In genomic region chr17:56506417-56507065, GRCm38 (mm10) we compare ENCODE assay signal across 10 mouse cellular contexts. TPM values are rescaled to one million over a fixed set of nuclear protein-coding genes. Genes with fewer than 3 reads are reported as not detected.
DNase-seq lines count a peak whose midpoint lies in the region; ATAC-seq lines count a peak whose summit lies in the region.
"Had no signal": no experiment of that assay in that cellular context is flagged by ENCODE, and none has a peak within 500 bp of the region (broad histone marks: within the 10 kb centered on the region; RNA-seq: fewer than 3 reads in every experiment).

No protein-coding gene starts in this region.

- peak overlapping the region; percentile 83 for H3K9ac ChIP-seq in embryonic facial prominence, embryonic 13.5 days
- peak overlapping the region; percentile 82 for H3K9ac ChIP-seq in hindbrain, embryonic 15.5 days
- H3K9ac ChIP-seq in midbrain, embryonic 16.5 days (ENCODE audit: low read depth, low read length), result peak overlapping the region; percentile 96

- H3K36me3 ChIP-seq in embryonic facial prominence, embryonic 13.5 days, result no peaks in the 10 kb centered on the region
- no peaks in the 10 kb centered on the region for H3K36me3 ChIP-seq in hindbrain, embryonic 15.5 days
- H3K36me3 ChIP-seq in midbrain, embryonic 16.5 days (ENCODE audit: control insufficient read depth, insufficient read depth, low read length), result no peaks in the 10 kb centered on the region

- H3K27ac ChIP-seq in embryonic facial prominence, embryonic 13.5 days, result no peak overlapping the region
- H3K27ac ChIP-seq in hindbrain, embryonic 15.5 days (replicated peaks), result peak overlapping the region; percentile 98
- H3K27ac ChIP-seq in midbrain, embryonic 16.5 days (ENCODE audit: low read length), result peak overlapping the region; percentile 99

- H3K4me1 ChIP-seq in embryonic facial prominence, embryonic 13.5 days, result peaks cover 32% of the 10 kb centered on the region
- H3K4me1 ChIP-seq in hindbrain, embryonic 15.5 days (replicated peaks), result peaks cover 51% of the 10 kb centered on the region
- H3K4me1 ChIP-seq in midbrain, embryonic 16.5 days (ENCODE audit: control insufficient read depth, insufficient read depth, low read length), result peaks cover 16% of the 10 kb centered on the region

- WGBS in embryonic facial prominence, embryonic 13.5 days, result 53% methylated on average over 15 of the region's 15 CpGs
- 56% methylated on average over 15 of the region's 15 CpGs for WGBS in hindbrain, embryonic 15.5 days
- WGBS in midbrain, embryonic 16.5 days, result 64% methylated on average over 15 of the region's 15 CpGs

- DNase-seq in layer of hippocampus, postnatal 14 days (ENCODE audit: low spot score in 2 of 2), result peak; percentile 7 to 18
- DNase-seq in layer of hippocampus, adult 8-10 months (ENCODE audit: low spot score in 2 of 2), result no peak
- DNase-seq in embryo, embryonic 10.5 days (ENCODE audit: low spot score), result no peak
- DNase-seq in B cell, adult 2 months, result no peak
- DNase-seq in yolk sac, embryonic 10.5 days (ENCODE audit: low spot score), result no peak

- 0 out of 2 replicates have a peak, but pooled peaks cover 4% of the 10 kb centered on the region for H3K9me3 ChIP-seq in embryonic facial prominence, embryonic 13.5 days
- no peaks in the 10 kb centered on the region for H3K9me3 ChIP-seq in hindbrain, embryonic 15.5 days
- no peaks in the 10 kb centered on the region for H3K9me3 ChIP-seq in midbrain, embryonic 16.5 days (replicated peaks; ENCODE audit: control insufficient read depth, low read length, poor library complexity, severe bottlenecking)

- H3K27me3 ChIP-seq in embryonic facial prominence, embryonic 13.5 days, result peaks cover 32% of the 10 kb centered on the region
- peaks cover 15% of the 10 kb centered on the region for H3K27me3 ChIP-seq in hindbrain, embryonic 15.5 days
- H3K27me3 ChIP-seq in midbrain, embryonic 16.5 days (ENCODE audit: control insufficient read depth, insufficient read depth, low read depth, low read length), result peaks cover 15% of the 10 kb centered on the region

- peak overlapping the region; percentile 95 for H3K4me2 ChIP-seq in embryonic facial prominence, embryonic 13.5 days
- peak overlapping the region; percentile 98 for H3K4me2 ChIP-seq in hindbrain, embryonic 15.5 days
- H3K4me2 ChIP-seq in midbrain, embryonic 16.5 days (ENCODE audit: low read length), result peak overlapping the region; percentile 99

- peak overlapping the region; percentile 60 for H3K4me3 ChIP-seq in embryonic facial prominence, embryonic 13.5 days
- peak overlapping the region; percentile 58 for H3K4me3 ChIP-seq in hindbrain, embryonic 15.5 days
- peak overlapping the region; percentile 64 for H3K4me3 ChIP-seq in midbrain, embryonic 16.5 days (ENCODE audit: low read depth, low read length)

- ATAC-seq in embryonic facial prominence, embryonic 13.5 days (ENCODE audit: insufficient number of reproducible peaks, insufficient read depth, low FRiP score, low TSS enrichment, low read depth), result no peak
- ATAC-seq in hindbrain, embryonic 15.5 days (ENCODE audit: low FRiP score, low read depth), result no peak
- ATAC-seq in midbrain, embryonic 16.5 days, result no peak

RNA-seq across cellular contexts. Expression of gene Znrf4, which starts 5.7 kb away (rescaled TPM):
- total RNA-seq in layer of hippocampus, postnatal 14 days (2021), result not detected
- not detected for total RNA-seq in layer of hippocampus, adult 8-10 months (2022)
- polyA plus RNA-seq in embryonic facial prominence, embryonic 13.5 days (2015; fragmentation: Nextera tagmentation; extraction: Ambion mirVana), result not detected in 2 replicates
- 0.17 TPM in 1 of 2 replicates, not detected in the other for polyA plus RNA-seq in hindbrain, embryonic 15.5 days (2015; fragmentation: Nextera tagmentation; extraction: Ambion mirVana)
- polyA plus RNA-seq in midbrain, embryonic 16.5 days (2015; fragmentation: Nextera tagmentation; extraction: Ambion mirVana), result not detected in 2 replicates
- total RNA-seq: layer of hippocampus, postnatal 25 days had no signal
- polyA plus RNA-seq: brain, embryonic 14.5 days had no signal

RNA-seq across cellular contexts. Expression of gene Ptprs, which starts 30.3 kb away (rescaled TPM):
- total RNA-seq in layer of hippocampus, postnatal 14 days (2021), result 100 to 1,000 TPM; 771 to 772 TPM
- total RNA-seq in layer of hippocampus, adult 8-10 months (2022), result 100 to 1,000 TPM; 605 to 694 (median 657) TPM
- polyA plus RNA-seq in embryonic facial prominence, embryonic 13.5 days (2015; fragmentation: Nextera tagmentation; extraction: Ambion mirVana), result 120 and 121 TPM in 2 replicates
- polyA plus RNA-seq in hindbrain, embryonic 15.5 days (2015; fragmentation: Nextera tagmentation; extraction: Ambion mirVana), result 277 and 302 TPM in 2 replicates
- 293 and 299 TPM in 2 replicates for polyA plus RNA-seq in midbrain, embryonic 16.5 days (2015; fragmentation: Nextera tagmentation; extraction: Ambion mirVana)

RNA-seq across cellular contexts. Expression of gene Gm20219, which starts 47.6 kb away (rescaled TPM):
- 1 to 10 TPM; 1.9 to 2.1 TPM for total RNA-seq in layer of hippocampus, postnatal 14 days (2021)
- 1 to 10 TPM in 3 of 4 experiments, under 1 TPM in 1; 0.71 to 5.3 (median 3.7) TPM for total RNA-seq in layer of hippocampus, adult 8-10 months (2022)
- 3.9 and 5.4 TPM in 2 replicates for polyA plus RNA-seq in embryonic facial prominence, embryonic 13.5 days (2015; fragmentation: Nextera tagmentation; extraction: Ambion mirVana)
- 0.46 and 1.3 TPM in 2 replicates for polyA plus RNA-seq in hindbrain, embryonic 15.5 days (2015; fragmentation: Nextera tagmentation; extraction: Ambion mirVana)
- 0.95 and 1.3 TPM in 2 replicates for polyA plus RNA-seq in midbrain, embryonic 16.5 days (2015; fragmentation: Nextera tagmentation; extraction: Ambion mirVana)

Comparison
In these comparisons a context has a peak if more than half of its experiments do, and no peak if none do; other contexts are left out.
1. DNase-seq: peak in layer of hippocampus, postnatal 14 days (2 of 2); none in layer of hippocampus, adult 8-10 months (0 of 2), embryo, embryonic 10.5 days (single experiment), B cell, adult 2 months (0 of 2) and yolk sac, embryonic 10.5 days (single experiment).
2. Peak in every context shown above with its lines, with median percentiles within 50 percentile points of each other: H3K4me2 ChIP-seq, H3K4me3 ChIP-seq and H3K9ac ChIP-seq.